Mouse (Mus musculus): ENCODE measurements around the gene Rab6a.

Rab6a gene

GRCm38 (mm10) chr7:100622277-100622676 lies 15.1 kb downstream of the Rab6a start:
- in situ Hi-C loops (cut with MboI, MseI) = no loop called here

- in situ Hi-C loops (cut with MboI, MseI) = no loop called here
Measured at GRCm38 (mm10) chr7:100624538-100624937, 17.3 kb downstream of the Rab6a start.

- in situ Hi-C loops (cut with MboI, MseI) = no loop called here
Measured at GRCm38 (mm10) chr7:100637657-100638056, 30.4 kb downstream of the Rab6a start.

- in situ Hi-C loops (cut with MboI, MseI) = loop anchor here (5.0 kb wide), 1 partner anchor 75 kb away; no protein-coding TSS in a partner anchor
Measured at GRCm38 (mm10) chr7:100642413-100642812, 35.2 kb downstream of the Rab6a start.

- in situ Hi-C loops (cut with MboI, MseI) = loop anchor here (5.0 kb wide), 1 partner anchor 133 kb away; the partner anchor contains the start of gene Dnajb13
Measured at GRCm38 (mm10) chr7:100645147-100645546, 37.9 kb downstream of the Rab6a start.

- in situ Hi-C loops (cut with MboI, MseI) = loop anchor here (5.0 kb wide), 1 partner anchor 137 kb away; the partner anchor contains the start of gene Dnajb13
Measured at GRCm38 (mm10) chr7:100649095-100649494, 41.9 kb downstream of the Rab6a start.

- in situ Hi-C loops (cut with MboI, MseI) = loop anchor here (5.0 kb wide), 1 partner anchor 138 kb away; the partner anchor contains the start of gene Dnajb13
Measured at GRCm38 (mm10) chr7:100649826-100650225, 42.6 kb downstream of the Rab6a start.

GRCm38 (mm10) chr7:100650421-100650820 lies 43.2 kb downstream of the Rab6a start:
- in situ Hi-C loops (cut with MboI, MseI) = no loop called here

- in situ Hi-C loops (cut with MboI, MseI) = no loop called here
Measured at GRCm38 (mm10) chr7:100651011-100651410, 43.8 kb downstream of the Rab6a start.

GRCm38 (mm10) chr7:100653480-100654266 lies 46.5 kb downstream of the Rab6a start:
- in situ Hi-C loops (cut with MboI, MseI) = no loop called here

- in situ Hi-C loops (cut with MboI, MseI) = no loop called here
Measured at GRCm38 (mm10) chr7:100654441-100654840, 47.2 kb downstream of the Rab6a start.

GRCm38 (mm10) chr7:100656739-100657138 lies 49.5 kb downstream of the Rab6a start:
- in situ Hi-C loops (cut with MboI, MseI) = no loop called here

- in situ Hi-C loops (cut with MboI, MseI) = no loop called here
Measured at GRCm38 (mm10) chr7:100658093-100658578, 50.9 kb downstream of the Rab6a start.

- in situ Hi-C loops (cut with MboI, MseI) = no loop called here
Measured at GRCm38 (mm10) chr7:100661264-100661663, 54.1 kb downstream of the Rab6a start.

- in situ Hi-C loops (cut with MboI, MseI) = no loop called here
Measured at GRCm38 (mm10) chr7:100662231-100662630, 55.0 kb downstream of the Rab6a start, which contains the start of gene Plekhb1. TSS of gene Plekhb1 (minus strand) at chr7:100662414.

GRCm38 (mm10) chr7:100663190-100663589 lies 56.0 kb downstream of the Rab6a start:
- in situ Hi-C loops (cut with MboI, MseI) = no loop called here

- in situ Hi-C loops (cut with MboI, MseI) = no loop called here
Measured at GRCm38 (mm10) chr7:100663729-100664304, 56.6 kb downstream of the Rab6a start.

- in situ Hi-C loops (cut with MboI, MseI) = no loop called here
Measured at GRCm38 (mm10) chr7:100670646-100671045, 63.4 kb downstream of the Rab6a start.

GRCm38 (mm10) chr7:100673452-100673851 lies 66.2 kb downstream of the Rab6a start:
- in situ Hi-C loops (cut with MboI, MseI) = no loop called here

GRCm38 (mm10) chr7:100674941-100675340 lies 67.7 kb downstream of the Rab6a start:
- in situ Hi-C loops (cut with MboI, MseI) = loop anchor here (5.0 kb wide), 1 partner anchor 57 kb away; no protein-coding TSS in a partner anchor

- in situ Hi-C loops (cut with MboI, MseI) = loop anchor here (5.0 kb wide), 1 partner anchor 54 kb away; no protein-coding TSS in a partner anchor
Measured at GRCm38 (mm10) chr7:100678052-100678451, 70.8 kb downstream of the Rab6a start.
